Mouse (Mus musculus): ENCODE data around the gene Treml1. TPM values are rescaled to one million over a fixed set of nuclear protein-coding genes. Genes with fewer than 3 reads are reported as not detected.

Treml1 gene
- polyA plus RNA-seq, 1 experiment from 2014 or later: 0.42 TPM

- Histone ChIP-seq H3K4me1 (ENCODE audit: control insufficient read depth, insufficient read depth, low read length) (no peaks in the 10 kb centered on the region), H3K27ac (ENCODE audit: low read depth, low read length) (no peak overlapping the region), H3K9me3 (replicated peaks; ENCODE audit: control insufficient read depth, low read length) (no peaks in the 10 kb centered on the region), H3K4me3 (ENCODE audit: low read depth, low read length) (no peak overlapping the region), H3K36me3 (ENCODE audit: control insufficient read depth, insufficient read depth, low read length) (peaks cover 89% of the 10 kb centered on the region), H3K27me3 (replicated peaks; ENCODE audit: control insufficient read depth, insufficient read depth, low read length) (no peaks in the 10 kb centered on the region), H3K4me2 (ENCODE audit: low read length) (no peak overlapping the region), H3K9ac (ENCODE audit: low read length) (no peak overlapping the region)
- no peak for DNase-seq (ENCODE audit: low spot score)
- WGBS: 96% methylated on average over 5 of the region's 5 CpGs
- ATAC-seq: no peak
Measured at GRCm38 (mm10) chr17:48389442-48389841, 29.7 kb downstream of the Treml1 start.

GRCm38 (mm10) chr17:48391446-48391845, 31.7 kb downstream of the Treml1 start:
- no peaks in the 10 kb centered on the region for H3K9me3 ChIP-seq (replicated peaks; ENCODE audit: control insufficient read depth, low read length)
- no peak for DNase-seq (ENCODE audit: low spot score)
- no peaks in the 10 kb centered on the region for H3K4me1 ChIP-seq (ENCODE audit: control insufficient read depth, insufficient read depth, low read length)
- no peak for ATAC-seq
- no peak overlapping the region for H3K9ac ChIP-seq (ENCODE audit: low read length)
- H3K36me3 ChIP-seq (ENCODE audit: control insufficient read depth, insufficient read depth, low read length): peaks cover 96% of the 10 kb centered on the region
- no peak overlapping the region for H3K4me2 ChIP-seq (ENCODE audit: low read length)
- no peaks in the 10 kb centered on the region for H3K27me3 ChIP-seq (replicated peaks; ENCODE audit: control insufficient read depth, insufficient read depth, low read length)
- H3K4me3 ChIP-seq (ENCODE audit: low read depth, low read length): no peak overlapping the region
- no peak overlapping the region for H3K27ac ChIP-seq (ENCODE audit: low read depth, low read length)
- WGBS: 89% methylated on average over 5 of the region's 5 CpGs

GRCm38 (mm10) chr17:48392616-48393015, 32.9 kb downstream of the Treml1 start:
- Histone ChIP-seq H3K4me1 (ENCODE audit: control insufficient read depth, insufficient read depth, low read length) (no peaks in the 10 kb centered on the region), H3K9ac (ENCODE audit: low read length) (no peak overlapping the region), H3K27ac (ENCODE audit: low read depth, low read length) (no peak overlapping the region), H3K36me3 (ENCODE audit: control insufficient read depth, insufficient read depth, low read length) (peaks cover 92% of the 10 kb centered on the region), H3K27me3 (replicated peaks; ENCODE audit: control insufficient read depth, insufficient read depth, low read length) (no peaks in the 10 kb centered on the region), H3K9me3 (replicated peaks; ENCODE audit: control insufficient read depth, low read length) (no peaks in the 10 kb centered on the region), H3K4me3 (ENCODE audit: low read depth, low read length) (no peak overlapping the region), H3K4me2 (ENCODE audit: low read length) (no peak overlapping the region)
- whole genome bisulfite sequencing: 94% methylated on average over 3 of the region's 3 CpGs
- ATAC-seq (no peak), DNase-seq (ENCODE audit: low spot score) (no peak)

GRCm38 (mm10) chr17:48401710-48402109, 42.0 kb downstream of the Treml1 start:
- 92% methylated on average over 4 of the region's 4 CpGs for WGBS
- DNase-seq (ENCODE audit: low spot score) (no peak), ATAC-seq (no peak)
- no peaks in the 10 kb centered on the region for H3K9me3 ChIP-seq (replicated peaks; ENCODE audit: control insufficient read depth, low read length)
- no peak overlapping the region for H3K27ac ChIP-seq (ENCODE audit: low read depth, low read length)
- H3K4me1 ChIP-seq (ENCODE audit: control insufficient read depth, insufficient read depth, low read length): no peaks in the 10 kb centered on the region
- no peaks in the 10 kb centered on the region for H3K27me3 ChIP-seq (replicated peaks; ENCODE audit: control insufficient read depth, insufficient read depth, low read length)
- H3K9ac ChIP-seq (ENCODE audit: low read length): no peak overlapping the region
- peaks cover 34% of the 10 kb centered on the region for H3K36me3 ChIP-seq (ENCODE audit: control insufficient read depth, insufficient read depth, low read length)
- H3K4me2 ChIP-seq (ENCODE audit: low read length): no peak overlapping the region
- H3K4me3 ChIP-seq (ENCODE audit: low read depth, low read length): no peak overlapping the region

GRCm38 (mm10) chr17:48402751-48403150, 43.0 kb downstream of the Treml1 start:
- Histone ChIP-seq H3K4me1 (ENCODE audit: control insufficient read depth, insufficient read depth, low read length) (peaks cover 8% of the 10 kb centered on the region), H3K4me2 (ENCODE audit: low read length) (no peak overlapping the region), H3K27ac (ENCODE audit: low read depth, low read length) (no peak overlapping the region), H3K9ac (ENCODE audit: low read length) (no peak overlapping the region), H3K9me3 (replicated peaks; ENCODE audit: control insufficient read depth, low read length) (no peaks in the 10 kb centered on the region), H3K4me3 (ENCODE audit: low read depth, low read length) (no peak overlapping the region), H3K36me3 (ENCODE audit: control insufficient read depth, insufficient read depth, low read length) (peaks cover 28% of the 10 kb centered on the region), H3K27me3 (replicated peaks; ENCODE audit: control insufficient read depth, insufficient read depth, low read length) (no peaks in the 10 kb centered on the region)
- 94% methylated on average over 3 of the region's 3 CpGs for WGBS
- DNase-seq (ENCODE audit: low spot score): no peak
- no peak for ATAC-seq

GRCm38 (mm10) chr17:48403848-48404247, 44.1 kb downstream of the Treml1 start:
- Histone ChIP-seq H3K27ac (ENCODE audit: low read depth, low read length) (no peak overlapping the region), H3K9ac (ENCODE audit: low read length) (no peak overlapping the region), H3K4me2 (ENCODE audit: low read length) (no peak overlapping the region), H3K27me3 (replicated peaks; ENCODE audit: control insufficient read depth, insufficient read depth, low read length) (no peaks in the 10 kb centered on the region), H3K36me3 (ENCODE audit: control insufficient read depth, insufficient read depth, low read length) (peaks cover 19% of the 10 kb centered on the region), H3K4me3 (ENCODE audit: low read depth, low read length) (no peak overlapping the region), H3K4me1 (ENCODE audit: control insufficient read depth, insufficient read depth, low read length) (peaks cover 13% of the 10 kb centered on the region), H3K9me3 (replicated peaks; ENCODE audit: control insufficient read depth, low read length) (no peaks in the 10 kb centered on the region)
- 89% methylated on average over 2 of the region's 2 CpGs for WGBS
- ATAC-seq: no peak
- DNase-seq (ENCODE audit: low spot score): no peak

GRCm38 (mm10) chr17:48404706-48405105, 45.0 kb downstream of the Treml1 start:
- H3K27ac ChIP-seq (ENCODE audit: low read depth, low read length): no peak overlapping the region
- H3K4me3 ChIP-seq (ENCODE audit: low read depth, low read length): no peak overlapping the region
- DNase-seq (ENCODE audit: low spot score): no peak
- no peaks in the 10 kb centered on the region for H3K9me3 ChIP-seq (replicated peaks; ENCODE audit: control insufficient read depth, low read length)
- no peak overlapping the region for H3K4me2 ChIP-seq (ENCODE audit: low read length)
- 83% methylated on average over 1 of the region's 1 CpGs for WGBS
- H3K27me3 ChIP-seq (replicated peaks; ENCODE audit: control insufficient read depth, insufficient read depth, low read length): no peaks in the 10 kb centered on the region
- H3K4me1 ChIP-seq (ENCODE audit: control insufficient read depth, insufficient read depth, low read length): peaks cover 13% of the 10 kb centered on the region
- no peak for ATAC-seq
- H3K9ac ChIP-seq (ENCODE audit: low read length): no peak overlapping the region
- peaks cover 10% of the 10 kb centered on the region for H3K36me3 ChIP-seq (ENCODE audit: control insufficient read depth, insufficient read depth, low read length)

GRCm38 (mm10) chr17:48407154-48407553, 47.4 kb downstream of the Treml1 start:
- no peaks in the 10 kb centered on the region for H3K9me3 ChIP-seq (replicated peaks; ENCODE audit: control insufficient read depth, low read length)
- peak; percentile 10 for DNase-seq (ENCODE audit: low spot score)
- H3K27ac ChIP-seq (ENCODE audit: low read depth, low read length): 0 out of 2 replicates have a peak overlapping the region, but pooled peaks have one; percentile 11
- ATAC-seq: no peak
- H3K36me3 ChIP-seq (ENCODE audit: control insufficient read depth, insufficient read depth, low read length): 0 out of 2 replicates have a peak, but pooled peaks cover 4% of the 10 kb centered on the region
- peak overlapping the region; percentile 89 for H3K4me2 ChIP-seq (ENCODE audit: low read length)
- 79% methylated on average over 4 of the region's 4 CpGs for WGBS
- peak overlapping the region; percentile 87; the same call in 1 of the 2 replicates for H3K4me3 ChIP-seq (ENCODE audit: low read depth, low read length)
- H3K27me3 ChIP-seq (replicated peaks; ENCODE audit: control insufficient read depth, insufficient read depth, low read length): no peaks in the 10 kb centered on the region
- peaks cover 20% of the 10 kb centered on the region for H3K4me1 ChIP-seq (ENCODE audit: control insufficient read depth, insufficient read depth, low read length)
- H3K9ac ChIP-seq (ENCODE audit: low read length): peak overlapping the region; percentile 99; the same call in 1 of the 2 replicates

GRCm38 (mm10) chr17:48407910-48408525, 48.3 kb downstream of the Treml1 start:
- Histone ChIP-seq H3K4me2 (ENCODE audit: low read length) (peak overlapping the region; percentile 89), H3K4me1 (ENCODE audit: control insufficient read depth, insufficient read depth, low read length) (peaks cover 20% of the 10 kb centered on the region), H3K9me3 (replicated peaks; ENCODE audit: control insufficient read depth, low read length) (no peaks in the 10 kb centered on the region), H3K27me3 (replicated peaks; ENCODE audit: control insufficient read depth, insufficient read depth, low read length) (no peaks in the 10 kb centered on the region), H3K9ac (ENCODE audit: low read length) (peak overlapping the region; percentile 99), H3K27ac (ENCODE audit: low read depth, low read length) (peak overlapping the region; percentile 100), H3K36me3 (ENCODE audit: control insufficient read depth, insufficient read depth, low read length) (0 out of 2 replicates have a peak, but pooled peaks cover 9% of the 10 kb centered on the region), H3K4me3 (ENCODE audit: low read depth, low read length) (peak overlapping the region; percentile 87)
- DNase-seq (ENCODE audit: low spot score) (no peak), ATAC-seq (no peak)
- WGBS: 6% methylated on average over 8 of the region's 8 CpGs

Measured in forebrain, embryonic 14.5 days (tissue).